Mouse (Mus musculus): Measurements from ENCODE around the gene Tesmin.
A peak's percentile ranks its signal among the peaks of the same experiment; 100 is the strongest.

Tesmin gene

GRCm38 (mm10) chr19:3394216-3394615 lies 5.6 kb downstream of the Tesmin start:
- DNase-seq, result no peak

GRCm38 (mm10) chr19:3400057-3400456 lies 11.4 kb downstream of the Tesmin start:
- no peak for DNase-seq

GRCm38 (mm10) chr19:3401504-3401903 lies 12.8 kb downstream of the Tesmin start:
- no peak for DNase-seq

- no peak for DNase-seq
These were observed 13.3 kb downstream of the Tesmin start for GRCm38 (mm10) chr19:3401943-3402342.

- DNase-seq, result no peak
These were observed 13.7 kb downstream of the Tesmin start for GRCm38 (mm10) chr19:3402390-3402789.

GRCm38 (mm10) chr19:3404030-3404429 lies 15.4 kb downstream of the Tesmin start:
- DNase-seq, result no peak

GRCm38 (mm10) chr19:3405531-3406281 lies 17.0 kb downstream of the Tesmin start:
- no peak for DNase-seq

- DNase-seq, result peak; percentile 42 to 57
These were observed 25.6 kb downstream of the Tesmin start, which contains the start of gene Gal for GRCm38 (mm10) chr19:3414268-3414733. Gene Gal, minus strand, starts transcription at chr19:3414544.

- no peak for DNase-seq
These were observed 30.6 kb downstream of the Tesmin start for GRCm38 (mm10) chr19:3419251-3419650.

- peak in 1 of 2 experiments; percentile 69 for DNase-seq
These were observed 33.8 kb downstream of the Tesmin start for GRCm38 (mm10) chr19:3422488-3422887.

- DNase-seq, result peak; percentile 47 to 59
These were observed 34.3 kb downstream of the Tesmin start for GRCm38 (mm10) chr19:3422981-3423380.

GRCm38 (mm10) chr19:3424214-3424613 lies 35.6 kb downstream of the Tesmin start:
- no peak for DNase-seq

- DNase-seq, result no peak
These were observed 39.6 kb downstream of the Tesmin start for GRCm38 (mm10) chr19:3428057-3428830.

GRCm38 (mm10) chr19:3429156-3429816 lies 40.6 kb downstream of the Tesmin start:
- no peak for DNase-seq

GRCm38 (mm10) chr19:3431066-3431465 lies 42.4 kb downstream of the Tesmin start:
- no peak for DNase-seq

GRCm38 (mm10) chr19:3431969-3432368 lies 43.3 kb downstream of the Tesmin start:
- no peak for DNase-seq

- DNase-seq, result no peak
These were observed 45.5 kb downstream of the Tesmin start for GRCm38 (mm10) chr19:3434124-3434523.

GRCm38 (mm10) chr19:3434641-3435040 lies 46.0 kb downstream of the Tesmin start:
- no peak for DNase-seq

GRCm38 (mm10) chr19:3435824-3436223 lies 47.2 kb downstream of the Tesmin start:
- no peak for DNase-seq

- peak; percentile 42 to 51 for DNase-seq
These were observed 48.2 kb downstream of the Tesmin start for GRCm38 (mm10) chr19:3436840-3437239.

- DNase-seq, result no peak
These were observed 49.3 kb downstream of the Tesmin start for GRCm38 (mm10) chr19:3437980-3438379.

- no peak for DNase-seq
These were observed 52.0 kb downstream of the Tesmin start for GRCm38 (mm10) chr19:3440667-3441066.

- DNase-seq, result no peak
These were observed 52.4 kb downstream of the Tesmin start for GRCm38 (mm10) chr19:3441092-3441491.

Data from lung, postnatal 4 days (tissue).